In the genomic region with DNA sequence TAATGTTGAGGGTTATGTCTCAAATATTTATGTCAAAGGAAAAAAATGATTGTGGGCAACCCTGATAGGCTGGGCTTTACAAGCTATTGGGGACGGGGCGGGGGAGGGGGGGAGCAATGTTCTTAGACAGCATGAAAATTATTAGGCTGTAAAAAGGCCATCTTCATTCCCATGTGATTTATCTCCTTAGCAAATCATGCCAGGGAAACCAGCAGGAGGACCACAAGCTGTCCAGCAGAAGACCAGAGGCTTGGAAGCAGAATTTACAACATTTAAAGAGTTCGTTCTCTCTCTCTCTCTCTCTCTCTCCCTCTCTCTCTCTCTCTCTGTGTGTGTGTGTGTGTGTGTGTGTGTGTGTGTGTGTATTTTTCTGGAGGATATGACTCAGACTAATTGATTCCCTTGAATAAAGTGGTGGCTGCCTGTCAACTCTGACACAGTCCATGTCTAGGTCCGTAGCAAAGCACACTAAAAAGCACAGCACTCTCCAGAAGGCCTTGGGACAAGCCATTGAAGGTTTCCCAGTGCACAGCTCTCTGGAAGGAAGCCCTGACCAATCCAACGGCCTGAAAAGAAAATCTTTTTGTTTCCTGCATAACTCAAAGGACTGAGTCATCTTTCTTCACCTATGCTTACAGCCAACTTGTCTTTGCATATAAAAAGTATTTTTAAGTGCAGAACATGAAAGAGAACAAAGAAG, we compare ENCODE assay signal across 16 mouse cellular contexts.
DNase-seq lines count a peak whose midpoint lies in the region; ATAC-seq and TF ChIP-seq lines count a peak whose summit lies in the region.
"Had no signal": no experiment of that assay in that cellular context is flagged by ENCODE, and none has a peak within 500 bp of the region (broad histone marks: within the 10 kb centered on the region; RNA-seq: fewer than 3 reads in every experiment).

No protein-coding gene starts in this region.

- no peaks in the 10 kb centered on the region for H3K36me3 ChIP-seq in heart, embryonic 11.5 days (ENCODE audit: control insufficient read depth, insufficient read depth, low read length)
- H3K36me3 ChIP-seq in neural tube, embryonic 14.5 days (ENCODE audit: control insufficient read depth, insufficient read depth, low read length), result no peaks in the 10 kb centered on the region
- no peaks in the 10 kb centered on the region for H3K36me3 ChIP-seq in neural tube, embryonic 15.5 days
- H3K36me3 ChIP-seq in heart, embryonic 12.5 days, result no peaks in the 10 kb centered on the region
- no peaks in the 10 kb centered on the region for H3K36me3 ChIP-seq in forebrain, postnatal 0 days (ENCODE audit: insufficient read depth)
- H3K36me3 ChIP-seq: embryonic facial prominence, embryonic 10.5 days had no signal

- no peaks in the 10 kb centered on the region for H3K9me3 ChIP-seq in heart, embryonic 11.5 days (replicated peaks; ENCODE audit: control insufficient read depth, low read length)
- H3K9me3 ChIP-seq in neural tube, embryonic 14.5 days (ENCODE audit: control insufficient read depth, low read length), result no peaks in the 10 kb centered on the region
- no peaks in the 10 kb centered on the region for H3K9me3 ChIP-seq in neural tube, embryonic 15.5 days (replicated peaks)
- no peaks in the 10 kb centered on the region for H3K9me3 ChIP-seq in heart, embryonic 12.5 days (replicated peaks)
- no peaks in the 10 kb centered on the region for H3K9me3 ChIP-seq in forebrain, postnatal 0 days (ENCODE audit: low read length)
- H3K9me3 ChIP-seq: embryonic facial prominence, embryonic 10.5 days had no signal

- no peaks in the 10 kb centered on the region for H3K27me3 ChIP-seq in heart, embryonic 11.5 days (ENCODE audit: control insufficient read depth, insufficient read depth, low read length)
- H3K27me3 ChIP-seq in neural tube, embryonic 14.5 days (ENCODE audit: control insufficient read depth, insufficient read depth, low read length), result no peaks in the 10 kb centered on the region
- H3K27me3 ChIP-seq in neural tube, embryonic 15.5 days (replicated peaks), result no peaks in the 10 kb centered on the region
- no peaks in the 10 kb centered on the region for H3K27me3 ChIP-seq in heart, embryonic 12.5 days (replicated peaks)
- no peaks in the 10 kb centered on the region for H3K27me3 ChIP-seq in forebrain, postnatal 0 days (ENCODE audit: insufficient read depth, low read length)
- H3K27me3 ChIP-seq: Patski had no signal

- no peaks in the 10 kb centered on the region for H3K4me1 ChIP-seq in heart, embryonic 11.5 days (ENCODE audit: control insufficient read depth, insufficient read depth, low read length)
- no peaks in the 10 kb centered on the region for H3K4me1 ChIP-seq in neural tube, embryonic 14.5 days (ENCODE audit: control insufficient read depth, insufficient read depth, low read length)
- H3K4me1 ChIP-seq in neural tube, embryonic 15.5 days, result peaks cover 24% of the 10 kb centered on the region
- peaks cover 5% of the 10 kb centered on the region for H3K4me1 ChIP-seq in heart, embryonic 12.5 days (replicated peaks)
- no peaks in the 10 kb centered on the region for H3K4me1 ChIP-seq in forebrain, postnatal 0 days (ENCODE audit: insufficient read depth)

- H3K4me3 ChIP-seq in heart, embryonic 11.5 days (ENCODE audit: low read depth, low read length), result no peak overlapping the region
- H3K4me3 ChIP-seq in neural tube, embryonic 14.5 days (ENCODE audit: low read depth, low read length), result no peak overlapping the region
- H3K4me3 ChIP-seq in neural tube, embryonic 15.5 days (replicated peaks), result no peak overlapping the region
- no peak overlapping the region for H3K4me3 ChIP-seq in heart, embryonic 12.5 days
- no peak overlapping the region for H3K4me3 ChIP-seq in forebrain, postnatal 0 days (ENCODE audit: low read depth, low read length)
- H3K4me3 ChIP-seq: embryonic facial prominence, embryonic 10.5 days; myocyte had no signal

- no peak overlapping the region for H3K27ac ChIP-seq in heart, embryonic 11.5 days (ENCODE audit: low read depth, low read length)
- H3K27ac ChIP-seq in neural tube, embryonic 14.5 days (ENCODE audit: low read depth, low read length), result no peak overlapping the region
- H3K27ac ChIP-seq in neural tube, embryonic 15.5 days (replicated peaks), result no peak overlapping the region
- peak overlapping the region; percentile 17; the same call in 1 of the 2 replicates for H3K27ac ChIP-seq in heart, embryonic 12.5 days (ENCODE audit: poor library complexity, severe bottlenecking)
- H3K27ac ChIP-seq in forebrain, postnatal 0 days (ENCODE audit: low read depth, low read length), result no peak overlapping the region
- H3K27ac ChIP-seq: embryonic facial prominence, embryonic 10.5 days; hindbrain, embryonic 14.5 days had no signal

- H3K4me2 ChIP-seq in heart, embryonic 11.5 days, result no peak overlapping the region
- no peak overlapping the region for H3K4me2 ChIP-seq in neural tube, embryonic 14.5 days (ENCODE audit: low read depth, low read length)
- H3K4me2 ChIP-seq in neural tube, embryonic 15.5 days, result no peak overlapping the region
- H3K4me2 ChIP-seq in heart, embryonic 12.5 days, result no peak overlapping the region
- H3K4me2 ChIP-seq in forebrain, postnatal 0 days (ENCODE audit: low read depth), result no peak overlapping the region
- H3K4me2 ChIP-seq: hindbrain, embryonic 14.5 days; lung, embryonic 14.5 days had no signal

- 59% methylated on average over 5 of the region's 5 CpGs for WGBS in heart, embryonic 11.5 days (ENCODE audit: insufficient replicate concordance)
- WGBS in neural tube, embryonic 14.5 days, result 57% methylated on average over 5 of the region's 5 CpGs
- WGBS in neural tube, embryonic 15.5 days, result 52% methylated on average over 5 of the region's 5 CpGs
- WGBS in heart, embryonic 12.5 days, result 58% methylated on average over 5 of the region's 5 CpGs
- WGBS in forebrain, postnatal 0 days, result 66% methylated on average over 5 of the region's 5 CpGs

- DNase-seq in heart, adult 11 months, result peak; percentile 88
- DNase-seq in thymus, postnatal 10 days (ENCODE audit: low spot score in 2 of 2), result no peak
- DNase-seq in layer of hippocampus, adult 8-10 months (ENCODE audit: low spot score in 2 of 2), result no peak
- no peak for DNase-seq in forebrain, postnatal 0 days
- DNase-seq: cerebellum, adult 8-10 months; gastrocnemius, postnatal 14 days; lung, embryonic 14.5 days; thymus, adult 2 months had no signal

- H3K9ac ChIP-seq in heart, embryonic 11.5 days (ENCODE audit: low read depth, low read length), result no peak overlapping the region
- no peak overlapping the region for H3K9ac ChIP-seq in neural tube, embryonic 14.5 days (replicated peaks; ENCODE audit: low read depth, low read length)
- H3K9ac ChIP-seq in neural tube, embryonic 15.5 days (replicated peaks), result no peak overlapping the region
- H3K9ac ChIP-seq in heart, embryonic 12.5 days, result no peak overlapping the region
- no peak overlapping the region for H3K9ac ChIP-seq in forebrain, postnatal 0 days
- H3K9ac ChIP-seq: hindbrain, embryonic 14.5 days; lung, embryonic 14.5 days had no signal

- ATAC-seq in heart, embryonic 11.5 days (replicated peaks; ENCODE audit: insufficient number of reproducible peaks, low FRiP score, low TSS enrichment), result no peak
- peak; percentile 34; the same call in 1 of the 2 replicates for ATAC-seq in neural tube, embryonic 14.5 days (ENCODE audit: low read depth)
- ATAC-seq in neural tube, embryonic 15.5 days (ENCODE audit: low FRiP score), result no peak
- ATAC-seq in heart, embryonic 12.5 days (ENCODE audit: insufficient number of reproducible peaks, low FRiP score), result 0 out of 2 replicates have a peak, but pooled peaks have one; percentile 48
- no peak for ATAC-seq in forebrain, postnatal 0 days
- ATAC-seq: Patski had no signal

- no peak for TF ChIP-seq CTCF in forebrain, postnatal 0 days (IDR thresholded peaks at IDR 0.05; ENCODE audit: low read depth)

Comparison
In these comparisons a context has a peak if more than half of its experiments do, and no peak if none do; other contexts are left out.
1. ATAC-seq: peak in neural tube, embryonic 14.5 days (single experiment) and heart, embryonic 12.5 days (single experiment); none in heart, embryonic 11.5 days (single experiment), neural tube, embryonic 15.5 days (single experiment) and forebrain, postnatal 0 days (single experiment).